Mouse (Mus musculus): ENCODE data around the gene Spo11.

- TF ChIP-seq CTCF (IDR thresholded peaks at IDR 0.05; ENCODE audit: insufficient read depth, low read depth, low read length) (no peak), POLR2A (IDR thresholded peaks at IDR 0.05; ENCODE audit: insufficient read depth, low read depth, low read length) (no peak)
Observed at GRCm38 (mm10) chr2:172990161-172990560, 12.7 kb downstream of the Spo11 start.
